Comparison of ENCODE assay signal across 8 mouse cellular contexts in the genomic region with DNA sequence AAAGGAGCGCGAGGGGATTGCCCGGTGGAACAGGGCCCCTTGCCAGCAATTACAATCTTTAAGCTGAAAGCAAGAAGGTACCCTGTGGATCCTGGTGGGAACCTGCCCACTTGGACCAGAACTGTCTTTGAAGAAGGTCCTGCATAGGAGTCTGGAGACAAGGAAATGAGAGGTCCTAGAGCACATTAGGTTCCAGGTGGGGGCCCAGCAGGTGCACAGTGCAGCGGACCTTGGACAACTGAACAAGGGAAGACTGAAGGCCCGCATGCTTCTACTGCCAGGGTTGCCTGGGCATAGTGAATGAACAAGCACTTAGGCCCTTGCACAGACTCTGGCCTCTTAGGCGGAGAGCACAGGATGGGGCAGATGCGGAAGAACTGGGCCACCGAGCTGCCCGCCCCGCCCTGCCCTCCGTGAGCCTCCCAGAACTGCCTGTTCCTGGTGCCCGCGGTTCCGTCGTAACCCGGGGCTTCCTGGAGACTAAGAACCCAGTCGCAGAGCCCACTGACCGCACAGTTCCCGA. TPM values are rescaled to one million over a fixed set of nuclear protein-coding genes. Genes with fewer than 3 reads are reported as not detected.
DNase-seq lines count a peak whose midpoint lies in the region; ATAC-seq and TF ChIP-seq lines count a peak whose summit lies in the region.

No protein-coding gene starts in this region.

- H3K4me3 ChIP-seq in ES-Bruce4 (ENCODE audit: low read depth, low read length): peak overlapping the region; percentile 87
- H3K4me3 ChIP-seq in embryonic facial prominence, embryonic 12.5 days: peak overlapping the region; percentile 60
- H3K4me3 ChIP-seq in hindbrain, embryonic 15.5 days: peak overlapping the region; percentile 67
- peak overlapping the region; percentile 79 for H3K4me3 ChIP-seq in liver, embryonic 15.5 days (replicated peaks)
- H3K4me3 ChIP-seq in stomach, embryonic 15.5 days (replicated peaks): peak overlapping the region; percentile 57

- H3K27ac ChIP-seq in ES-Bruce4 (ENCODE audit: insufficient read depth, low read length): no peak overlapping the region
- H3K27ac ChIP-seq in embryonic facial prominence, embryonic 12.5 days: 0 out of 2 replicates have a peak overlapping the region, but pooled peaks have one; percentile 31
- peak overlapping the region; percentile 63; the same call in 1 of the 2 replicates for H3K27ac ChIP-seq in hindbrain, embryonic 15.5 days (replicated peaks)
- peak overlapping the region; percentile 88 for H3K27ac ChIP-seq in liver, embryonic 15.5 days (replicated peaks)
- peak overlapping the region; percentile 87 for H3K27ac ChIP-seq in stomach, embryonic 15.5 days

- ATAC-seq in embryonic facial prominence, embryonic 12.5 days (ENCODE audit: insufficient number of reproducible peaks, insufficient read depth, low FRiP score, low TSS enrichment): peak; percentile 58
- no peak; the same call in 1 of the 2 replicates for ATAC-seq in hindbrain, embryonic 15.5 days (ENCODE audit: low FRiP score, low read depth)
- ATAC-seq in liver, embryonic 15.5 days (ENCODE audit: insufficient read depth): peak; percentile 70
- peak; percentile 69 for ATAC-seq in stomach, embryonic 15.5 days (ENCODE audit: insufficient read depth, low FRiP score, low read depth)

- no peak for TF ChIP-seq EP300 in ES-Bruce4 (IDR thresholded peaks at IDR 0.05; ENCODE audit: insufficient read depth, low read depth, low read length)

- peak overlapping the region; percentile 72 for H3K9ac ChIP-seq in ES-Bruce4 (ENCODE audit: low read depth, poor library complexity, severe bottlenecking)
- peak overlapping the region; percentile 66 for H3K9ac ChIP-seq in embryonic facial prominence, embryonic 12.5 days
- peak overlapping the region; percentile 74 for H3K9ac ChIP-seq in hindbrain, embryonic 15.5 days
- peak overlapping the region; percentile 74 for H3K9ac ChIP-seq in liver, embryonic 15.5 days
- H3K9ac ChIP-seq in stomach, embryonic 15.5 days: peak overlapping the region; percentile 39

- H3K27me3 ChIP-seq in ES-Bruce4 (ENCODE audit: control insufficient read depth, insufficient read depth, low read length, poor library complexity, severe bottlenecking): no peaks in the 10 kb centered on the region
- peaks cover 11% of the 10 kb centered on the region; the same call in 1 of the 2 replicates for H3K27me3 ChIP-seq in embryonic facial prominence, embryonic 12.5 days
- H3K27me3 ChIP-seq in hindbrain, embryonic 15.5 days: no peaks in the 10 kb centered on the region
- H3K27me3 ChIP-seq in liver, embryonic 15.5 days: peaks cover 21% of the 10 kb centered on the region
- no peaks in the 10 kb centered on the region for H3K27me3 ChIP-seq in stomach, embryonic 15.5 days (replicated peaks)

- H3K36me3 ChIP-seq in ES-Bruce4 (ENCODE audit: control insufficient read depth, insufficient read depth, low read length, poor library complexity, severe bottlenecking): no peaks in the 10 kb centered on the region
- no peaks in the 10 kb centered on the region for H3K36me3 ChIP-seq in embryonic facial prominence, embryonic 12.5 days
- no peaks in the 10 kb centered on the region for H3K36me3 ChIP-seq in hindbrain, embryonic 15.5 days
- H3K36me3 ChIP-seq in liver, embryonic 15.5 days (replicated peaks): no peaks in the 10 kb centered on the region
- H3K36me3 ChIP-seq in stomach, embryonic 15.5 days: no peaks in the 10 kb centered on the region

- no peak for TF ChIP-seq POLR2A in ES-Bruce4 (IDR thresholded peaks at IDR 0.05; ENCODE audit: insufficient read depth, low read length)

- DNase-seq in embryo, embryonic 10.5 days (ENCODE audit: low spot score): peak; percentile 27
- DNase-seq in embryo, embryonic 11 days: no peak
- no peak for DNase-seq in adipocyte (ENCODE audit: low spot score)

- no peaks in the 10 kb centered on the region for H3K9me3 ChIP-seq in ES-Bruce4 (replicated peaks; ENCODE audit: control insufficient read depth, insufficient read depth, low read length, poor library complexity, severe bottlenecking)
- H3K9me3 ChIP-seq in embryonic facial prominence, embryonic 12.5 days: no peaks in the 10 kb centered on the region
- H3K9me3 ChIP-seq in hindbrain, embryonic 15.5 days: no peaks in the 10 kb centered on the region
- H3K9me3 ChIP-seq in liver, embryonic 15.5 days (replicated peaks): no peaks in the 10 kb centered on the region
- no peaks in the 10 kb centered on the region for H3K9me3 ChIP-seq in stomach, embryonic 15.5 days

- H3K4me1 ChIP-seq in ES-Bruce4 (ENCODE audit: control insufficient read depth, insufficient read depth, low read length): no peaks in the 10 kb centered on the region
- H3K4me1 ChIP-seq in embryonic facial prominence, embryonic 12.5 days: peaks cover 5% of the 10 kb centered on the region; the same call in 1 of the 2 replicates
- peaks cover 22% of the 10 kb centered on the region for H3K4me1 ChIP-seq in hindbrain, embryonic 15.5 days (replicated peaks)
- peaks cover 26% of the 10 kb centered on the region for H3K4me1 ChIP-seq in liver, embryonic 15.5 days (replicated peaks)
- H3K4me1 ChIP-seq in stomach, embryonic 15.5 days: peaks cover 10% of the 10 kb centered on the region; the same call in 1 of the 2 replicates

- TF ChIP-seq CTCF in ES-Bruce4 (IDR thresholded peaks at IDR 0.05; ENCODE audit: low read depth, low read length): no peak

- peak overlapping the region; percentile 97 for H3K4me2 ChIP-seq in embryonic facial prominence, embryonic 12.5 days (replicated peaks)
- H3K4me2 ChIP-seq in hindbrain, embryonic 15.5 days: peak overlapping the region; percentile 82
- H3K4me2 ChIP-seq in liver, embryonic 15.5 days: peak overlapping the region; percentile 100
- peak overlapping the region; percentile 86 for H3K4me2 ChIP-seq in stomach, embryonic 15.5 days

- WGBS in embryonic facial prominence, embryonic 12.5 days: 6% methylated on average over 19 of the region's 19 CpGs
- 5% methylated on average over 19 of the region's 19 CpGs for WGBS in hindbrain, embryonic 15.5 days
- 5% methylated on average over 19 of the region's 19 CpGs for WGBS in liver, embryonic 15.5 days (ENCODE audit: insufficient replicate concordance)
- WGBS in stomach, embryonic 15.5 days: 4% methylated on average over 19 of the region's 19 CpGs

RNA-seq across cellular contexts. Expression of a gene that starts 0.6 kb away (rescaled TPM):
- polyA plus RNA-seq in ES-Bruce4 (2011; ENCODE audit: insufficient read depth, insufficient read length, low read depth, missing spikeins): 26.9 and 34.9 TPM in 2 replicates
- polyA plus RNA-seq in embryonic facial prominence, embryonic 12.5 days (2016; fragmentation: Nextera tagmentation; extraction: Ambion mirVana): 22.1 and 27.2 TPM in 2 replicates
- polyA plus RNA-seq in hindbrain, embryonic 15.5 days (2015; fragmentation: Nextera tagmentation; extraction: Ambion mirVana): 37.8 and 41.5 TPM in 2 replicates
- polyA plus RNA-seq in liver, embryonic 15.5 days (2015; fragmentation: Nextera tagmentation; extraction: Ambion mirVana): 17.5 and 18.6 TPM in 2 replicates
- 90.2 and 90.5 TPM in 2 replicates for polyA plus RNA-seq in stomach, embryonic 15.5 days (2015; fragmentation: Nextera tagmentation; extraction: Ambion mirVana)

RNA-seq across cellular contexts. Expression of a gene that starts 15.1 kb away (rescaled TPM):
- 94.1 and 104 TPM in 2 replicates for polyA plus RNA-seq in ES-Bruce4 (2011; ENCODE audit: insufficient read depth, insufficient read length, low read depth, missing spikeins)
- polyA plus RNA-seq in embryonic facial prominence, embryonic 12.5 days (2016; fragmentation: Nextera tagmentation; extraction: Ambion mirVana): 121 and 124 TPM in 2 replicates
- 89.4 and 90.3 TPM in 2 replicates for polyA plus RNA-seq in hindbrain, embryonic 15.5 days (2015; fragmentation: Nextera tagmentation; extraction: Ambion mirVana)
- 13.4 and 13.8 TPM in 2 replicates for polyA plus RNA-seq in liver, embryonic 15.5 days (2015; fragmentation: Nextera tagmentation; extraction: Ambion mirVana)
- polyA plus RNA-seq in stomach, embryonic 15.5 days (2015; fragmentation: Nextera tagmentation; extraction: Ambion mirVana): 72.4 and 74.2 TPM in 2 replicates

RNA-seq across cellular contexts. Expression of a gene that starts 15.1 kb away (rescaled TPM):
- polyA plus RNA-seq in ES-Bruce4 (2011; ENCODE audit: insufficient read depth, insufficient read length, low read depth, missing spikeins): 57.5 and 64.7 TPM in 2 replicates
- polyA plus RNA-seq in embryonic facial prominence, embryonic 12.5 days (2016; fragmentation: Nextera tagmentation; extraction: Ambion mirVana): 22.4 and 25.1 TPM in 2 replicates
- polyA plus RNA-seq in hindbrain, embryonic 15.5 days (2015; fragmentation: Nextera tagmentation; extraction: Ambion mirVana): 23.8 and 25.4 TPM in 2 replicates
- polyA plus RNA-seq in liver, embryonic 15.5 days (2015; fragmentation: Nextera tagmentation; extraction: Ambion mirVana): 9.8 and 10.7 TPM in 2 replicates
- 16.5 and 16.6 TPM in 2 replicates for polyA plus RNA-seq in stomach, embryonic 15.5 days (2015; fragmentation: Nextera tagmentation; extraction: Ambion mirVana)

RNA-seq across cellular contexts. Expression of a gene that starts 27.7 kb away (rescaled TPM):
- polyA plus RNA-seq in ES-Bruce4 (2011; ENCODE audit: insufficient read depth, insufficient read length, low read depth, missing spikeins): 15.8 and 18.0 TPM in 2 replicates
- polyA plus RNA-seq in embryonic facial prominence, embryonic 12.5 days (2016; fragmentation: Nextera tagmentation; extraction: Ambion mirVana): 36.5 and 37.7 TPM in 2 replicates
- polyA plus RNA-seq in hindbrain, embryonic 15.5 days (2015; fragmentation: Nextera tagmentation; extraction: Ambion mirVana): 35.5 and 36.0 TPM in 2 replicates
- 8.0 and 8.3 TPM in 2 replicates for polyA plus RNA-seq in liver, embryonic 15.5 days (2015; fragmentation: Nextera tagmentation; extraction: Ambion mirVana)
- 23.1 and 24.0 TPM in 2 replicates for polyA plus RNA-seq in stomach, embryonic 15.5 days (2015; fragmentation: Nextera tagmentation; extraction: Ambion mirVana)

RNA-seq across cellular contexts. Expression of a gene that starts 40.4 kb away (rescaled TPM):
- 33.7 and 37.4 TPM in 2 replicates for polyA plus RNA-seq in ES-Bruce4 (2011; ENCODE audit: insufficient read depth, insufficient read length, low read depth, missing spikeins)
- polyA plus RNA-seq in embryonic facial prominence, embryonic 12.5 days (2016; fragmentation: Nextera tagmentation; extraction: Ambion mirVana): 138 and 144 TPM in 2 replicates
- polyA plus RNA-seq in hindbrain, embryonic 15.5 days (2015; fragmentation: Nextera tagmentation; extraction: Ambion mirVana): 157 and 171 TPM in 2 replicates
- polyA plus RNA-seq in liver, embryonic 15.5 days (2015; fragmentation: Nextera tagmentation; extraction: Ambion mirVana): 62.6 and 69.8 TPM in 2 replicates
- polyA plus RNA-seq in stomach, embryonic 15.5 days (2015; fragmentation: Nextera tagmentation; extraction: Ambion mirVana): 122 and 129 TPM in 2 replicates
